Mouse (Mus musculus) ovary, postnatal 10 days (tissue): ENCODE results near the gene Xylb.
A peak's percentile ranks its signal among the peaks of the same experiment; 100 is the strongest.

Source experiments
- DNase-seq: peaks from one replicate; pipeline ENCODE4 v3.0.0; 2022; ENCODE audit warnings: low spot score

The Xylb gene

DNA sequence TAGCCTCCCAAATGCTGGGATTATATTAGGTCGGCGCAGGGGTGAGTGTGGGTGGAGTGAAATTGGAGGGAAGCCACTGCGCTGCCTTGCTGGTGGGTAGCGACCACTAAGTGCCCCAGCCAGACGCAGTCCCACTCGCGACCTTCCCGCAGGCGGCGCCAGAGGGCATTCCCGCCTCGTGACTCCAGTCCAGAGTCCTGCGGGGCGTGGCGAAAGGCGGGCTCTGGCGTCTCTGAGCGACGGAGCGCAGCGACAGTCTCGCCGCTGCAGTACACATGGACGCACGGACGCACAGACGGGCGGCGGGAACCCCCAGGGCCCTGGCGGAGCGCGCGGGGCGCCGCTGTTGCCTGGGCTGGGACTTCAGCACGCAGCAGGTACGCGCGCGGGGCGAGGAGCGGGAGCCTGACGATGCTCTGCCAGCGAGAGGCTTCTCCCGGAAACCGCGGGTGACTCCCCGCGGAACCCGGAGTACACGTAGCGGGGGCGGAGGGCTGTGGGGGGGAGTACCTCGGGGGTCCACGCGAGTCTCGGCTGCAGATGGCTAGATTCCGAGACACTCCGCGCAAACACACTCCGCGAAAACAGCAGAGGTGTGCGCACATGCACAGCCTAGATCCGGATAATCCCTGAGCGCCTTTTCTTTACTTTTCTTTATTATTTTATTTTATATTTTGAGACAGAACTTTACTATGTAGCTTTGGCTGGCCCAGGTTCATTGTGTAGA lies at the start of gene Xylb:
Xylb (plus strand) TSS at position 51 of the 727 bp plus-strand sequence.
- DNase-seq = peak; percentile 64

DNA sequence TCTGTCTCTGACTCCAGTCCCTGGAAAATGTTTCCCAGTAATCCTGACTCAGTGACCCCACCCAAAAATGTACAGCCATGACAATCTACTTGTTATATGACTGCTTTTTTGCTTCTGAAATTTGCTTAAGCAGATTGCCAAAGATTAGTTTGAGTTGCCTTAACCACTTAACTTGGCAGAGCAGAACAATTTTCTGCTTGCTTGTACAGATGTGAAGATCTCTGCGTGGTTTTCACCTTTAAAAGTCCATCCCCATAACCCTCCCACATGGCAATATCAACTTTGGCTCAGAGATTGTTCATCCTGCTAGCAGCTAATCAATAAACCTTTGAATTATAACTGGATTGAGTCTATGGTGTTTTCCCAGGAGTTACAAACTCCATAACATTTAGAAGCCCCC lies 48.1 kb upstream of the Xylb start:
- no peak for DNase-seq

DNA sequence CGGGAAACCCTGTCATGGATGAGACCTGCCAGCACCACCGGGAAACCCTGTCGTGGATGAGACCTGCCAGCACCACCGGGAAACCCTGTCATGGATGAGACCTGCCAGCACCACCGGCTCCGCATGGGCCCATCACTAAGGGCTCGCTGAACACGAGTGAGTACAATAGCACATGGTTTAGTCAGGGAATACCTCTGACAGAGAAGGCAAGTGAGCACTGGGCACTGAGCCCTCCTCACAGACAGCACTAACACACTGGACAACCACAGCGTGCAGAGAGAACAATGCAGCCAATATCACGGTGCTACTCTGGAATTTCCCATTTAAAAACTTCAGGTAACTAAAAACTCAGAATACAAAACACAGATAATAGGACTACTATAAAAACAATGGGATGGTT lies 44.1 kb upstream of the Xylb start:
- DNase-seq = no peak

DNA sequence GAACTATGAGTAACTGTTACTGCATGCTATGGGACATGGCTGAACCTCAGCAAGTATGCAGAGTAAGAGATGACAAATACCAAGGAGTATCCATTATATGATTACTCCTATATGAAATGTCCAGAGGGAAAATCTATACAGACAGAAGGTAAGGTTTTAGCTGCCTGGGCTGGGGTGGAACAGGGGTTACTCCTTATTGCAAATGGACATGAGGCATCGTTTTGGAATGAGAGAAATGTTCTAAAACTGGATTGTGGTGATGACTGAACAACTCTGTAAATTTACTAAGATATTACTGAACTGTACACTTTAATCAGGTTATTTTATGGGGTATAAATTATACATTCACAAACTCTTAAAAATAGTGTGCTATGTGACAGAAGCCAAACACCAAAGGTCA lies 38.3 kb upstream of the Xylb start:
- DNase-seq = no peak

DNA sequence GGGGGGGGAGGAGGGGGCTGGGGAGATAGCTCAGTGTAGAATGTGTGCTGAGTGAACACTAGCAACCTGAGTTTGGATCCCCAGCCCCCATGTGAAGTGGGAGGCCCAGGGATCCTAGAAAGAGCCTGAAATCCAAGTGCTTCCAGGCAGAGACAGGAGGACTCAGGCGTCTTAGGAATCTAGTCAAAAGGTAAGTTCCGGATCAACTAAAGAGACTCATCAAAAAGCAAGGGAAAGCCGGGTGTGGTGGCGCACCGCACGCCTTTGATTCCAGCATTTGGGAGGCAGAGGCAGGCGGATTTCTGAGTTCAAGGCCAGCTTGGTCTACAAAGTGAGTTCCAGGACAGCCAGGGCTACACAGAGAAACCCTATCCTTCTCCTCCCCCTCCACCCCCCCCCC lies 36.7 kb upstream of the Xylb start:
- no peak for DNase-seq

DNA sequence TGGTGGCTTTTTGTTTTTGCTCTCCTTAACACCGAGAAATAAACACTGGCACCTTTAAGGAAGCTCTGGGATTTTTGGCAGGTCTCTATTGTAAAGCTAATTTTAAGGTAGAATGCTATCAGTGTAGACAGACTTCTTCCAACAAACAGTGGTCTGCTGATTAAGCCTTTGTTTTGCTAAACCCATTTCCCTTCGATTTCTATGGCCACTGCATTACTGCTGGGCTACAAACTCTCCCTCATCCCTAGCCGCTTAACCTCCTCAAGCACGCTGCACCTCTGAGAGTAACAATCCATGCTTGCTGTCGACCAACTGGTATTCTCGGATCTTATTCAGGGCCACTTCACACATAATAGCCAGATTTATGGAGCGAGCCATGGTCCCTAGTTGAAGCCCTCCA lies 36.2 kb upstream of the Xylb start:
- DNase-seq = no peak

DNA sequence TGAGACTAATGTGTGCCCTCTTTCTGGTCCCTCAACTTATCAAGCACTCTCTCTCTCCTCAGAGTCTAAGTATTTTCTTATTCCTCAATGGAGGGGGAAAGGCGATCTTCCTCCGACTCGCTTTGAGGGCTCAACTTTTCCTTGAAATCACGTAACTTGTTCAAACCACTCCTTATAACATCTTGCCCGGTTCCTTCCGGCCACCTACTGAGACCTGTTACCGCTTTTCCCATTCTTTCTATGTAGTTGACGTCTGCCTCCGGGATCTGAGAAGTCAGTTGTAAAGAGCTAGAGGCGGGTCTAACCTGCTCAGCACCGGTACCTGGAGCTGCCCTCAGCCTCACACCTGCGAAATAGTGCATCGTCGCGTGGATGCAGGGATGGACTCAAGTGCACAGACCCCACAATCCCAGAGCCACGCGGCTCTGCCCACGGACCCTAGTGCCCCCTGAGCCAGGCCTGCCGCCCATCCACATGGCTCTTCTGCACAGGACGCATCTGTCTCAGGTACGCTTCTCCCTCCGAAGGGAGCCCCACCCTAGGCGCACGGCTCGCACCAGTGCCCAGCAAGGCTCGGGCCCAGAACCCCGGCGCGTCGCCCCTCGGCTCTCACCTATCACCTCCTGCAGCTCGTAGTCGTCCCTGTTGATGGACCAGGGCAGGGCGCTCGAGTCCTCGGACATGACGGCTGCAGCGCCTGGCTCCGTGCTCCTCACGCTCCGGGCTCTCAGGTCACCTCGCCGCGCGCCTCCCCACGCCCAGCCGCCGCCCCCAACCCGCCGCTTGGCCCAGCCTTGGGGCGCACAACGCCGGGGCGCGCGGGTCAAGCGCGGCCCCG lies 35.6 kb upstream of the Xylb start:
- no peak for DNase-seq

DNA sequence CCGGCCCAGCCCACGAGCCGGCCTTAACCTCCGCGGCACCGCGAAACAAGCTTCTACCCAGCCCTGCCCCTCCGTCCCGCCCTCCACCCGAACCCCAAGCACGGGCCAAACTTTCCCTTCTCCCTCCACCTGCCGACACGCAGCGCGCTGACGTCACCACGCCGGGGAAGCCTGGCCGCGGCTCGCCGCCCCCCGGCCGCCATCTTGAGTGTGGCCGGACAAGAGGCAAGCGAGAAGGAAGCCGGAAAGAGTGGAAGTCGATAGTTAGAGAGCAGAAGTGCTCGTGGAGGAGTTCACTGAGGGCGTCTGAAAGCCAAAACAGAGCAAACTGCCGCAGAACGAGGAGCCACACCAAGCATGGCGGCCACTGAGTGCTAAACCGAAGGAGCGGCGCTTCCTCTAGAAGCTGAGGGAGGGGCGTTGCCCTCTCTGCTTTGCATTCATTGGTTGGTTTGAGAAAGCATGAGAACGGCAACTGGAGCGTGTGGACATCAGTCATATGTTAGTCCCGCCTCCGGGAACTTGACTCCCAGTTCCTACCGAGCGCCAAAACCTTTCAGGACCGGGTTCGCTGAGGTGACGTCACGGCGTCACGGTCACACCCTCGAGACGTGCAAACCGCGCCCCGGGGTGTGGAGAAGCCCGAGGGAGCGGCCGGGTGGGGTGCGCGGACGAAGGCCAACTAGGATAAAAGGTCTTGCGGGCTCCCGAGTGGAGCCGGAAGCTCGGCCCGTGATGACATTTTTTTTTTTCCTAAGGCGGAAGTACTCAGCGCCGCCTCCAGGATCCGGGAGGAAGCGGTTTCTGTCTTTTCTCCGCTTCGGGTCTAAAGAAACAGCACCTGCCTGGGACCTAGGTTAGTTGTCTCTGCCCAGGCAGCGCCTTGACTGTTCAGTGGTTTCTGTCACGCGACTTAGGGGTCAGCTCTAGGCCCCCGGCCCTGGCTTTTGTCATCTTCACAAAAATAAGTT lies 34.6 kb upstream of the Xylb start, which contains the start of gene Oxsr1:
Oxsr1 (minus strand) TSS at position 139 of the 971 bp plus-strand sequence.
- peak; percentile 97 for DNase-seq

DNA sequence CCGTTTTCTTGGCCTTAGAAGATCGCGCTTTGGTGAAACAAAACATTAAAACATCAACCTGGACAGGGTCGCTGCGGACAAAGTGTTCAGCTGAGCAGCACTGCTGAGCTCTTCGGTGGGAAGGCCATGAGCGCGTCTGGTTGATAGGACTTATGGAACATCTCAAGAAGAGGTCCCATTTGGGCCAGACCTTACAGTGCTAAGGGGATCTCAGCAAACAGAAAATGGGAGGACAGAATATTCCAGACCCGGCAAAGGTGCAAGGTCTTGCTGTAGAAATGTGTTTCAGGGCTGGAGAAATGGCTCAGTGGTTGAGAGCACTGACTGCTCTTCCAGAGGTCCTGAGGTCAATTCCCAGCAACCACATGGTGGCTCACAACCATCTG lies 33.9 kb upstream of the Xylb start:
- DNase-seq = no peak

DNA sequence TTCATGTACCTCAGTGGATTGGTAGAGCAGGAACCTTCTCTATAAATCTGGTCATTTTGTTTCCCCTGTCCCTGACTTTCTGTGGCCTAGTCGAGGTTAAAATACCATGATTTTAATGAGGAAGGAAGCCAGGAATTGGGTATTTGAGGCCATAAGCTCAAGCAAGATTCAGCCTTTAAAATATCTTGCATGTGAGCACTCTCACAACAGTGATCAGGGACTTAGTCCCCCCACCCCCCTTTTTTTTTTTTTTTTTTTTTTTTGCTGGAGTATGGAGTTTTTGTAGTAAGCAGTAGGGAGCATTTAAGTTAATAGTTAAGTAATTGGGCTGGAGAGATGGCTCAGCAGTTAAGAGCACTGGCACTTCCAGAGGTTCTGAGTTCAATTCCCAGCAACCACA lies 33.1 kb upstream of the Xylb start:
- DNase-seq = no peak

DNA sequence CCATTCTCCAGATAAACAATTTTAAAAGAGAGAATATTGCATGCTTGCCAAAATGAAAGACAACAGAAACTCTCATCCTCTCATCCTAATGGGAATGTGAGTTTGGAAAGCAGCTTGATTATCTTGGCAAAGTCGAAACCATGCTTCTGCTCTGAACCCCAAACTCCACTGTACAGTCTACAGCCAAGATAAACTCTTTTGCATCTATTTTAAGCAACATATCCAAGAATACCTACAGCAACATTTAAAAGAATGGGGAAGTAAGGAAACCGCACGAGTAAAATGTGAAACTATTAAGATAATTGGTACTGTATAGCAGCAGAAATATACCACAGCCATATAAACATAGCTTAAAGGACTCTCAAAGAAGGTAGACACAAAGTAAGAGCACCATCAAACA lies 28.7 kb upstream of the Xylb start:
- no peak for DNase-seq

DNA sequence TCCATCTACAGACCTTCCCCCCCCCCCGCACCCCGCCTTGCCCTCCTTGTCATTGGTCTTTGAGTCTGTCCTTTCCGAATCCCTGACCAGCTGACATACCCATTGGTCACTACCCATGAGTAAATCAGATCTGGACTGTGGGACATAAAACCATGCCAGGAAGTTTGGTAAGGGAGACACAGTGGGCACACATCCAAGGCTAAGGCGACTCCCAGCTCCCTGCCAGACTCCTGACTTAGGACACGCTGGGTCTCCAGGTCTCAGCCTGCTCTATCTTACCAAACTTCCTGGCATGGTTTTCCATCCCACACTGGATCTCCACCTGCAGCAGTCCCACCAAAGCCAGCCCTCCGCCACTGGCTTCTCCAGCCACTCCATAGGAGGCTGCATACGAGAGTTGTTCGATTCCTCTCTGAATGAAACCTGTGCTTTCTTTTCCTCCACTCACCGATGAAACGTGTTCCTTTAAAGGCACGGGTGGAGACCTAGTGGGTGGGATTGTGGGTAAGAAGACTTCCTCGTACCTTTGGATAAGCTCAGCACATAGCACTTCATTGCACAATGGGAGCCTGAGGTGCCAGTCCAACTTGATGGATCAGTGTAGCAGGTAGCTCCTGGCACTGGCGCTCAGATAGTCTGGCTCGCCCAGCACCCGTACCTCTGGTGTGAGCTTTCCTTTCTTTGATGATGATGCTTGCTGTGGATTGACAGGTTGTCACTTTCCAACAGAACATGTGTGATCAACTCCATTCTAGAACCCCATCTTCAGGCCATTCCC lies 26.8 kb upstream of the Xylb start:
- DNase-seq = no peak

DNA sequence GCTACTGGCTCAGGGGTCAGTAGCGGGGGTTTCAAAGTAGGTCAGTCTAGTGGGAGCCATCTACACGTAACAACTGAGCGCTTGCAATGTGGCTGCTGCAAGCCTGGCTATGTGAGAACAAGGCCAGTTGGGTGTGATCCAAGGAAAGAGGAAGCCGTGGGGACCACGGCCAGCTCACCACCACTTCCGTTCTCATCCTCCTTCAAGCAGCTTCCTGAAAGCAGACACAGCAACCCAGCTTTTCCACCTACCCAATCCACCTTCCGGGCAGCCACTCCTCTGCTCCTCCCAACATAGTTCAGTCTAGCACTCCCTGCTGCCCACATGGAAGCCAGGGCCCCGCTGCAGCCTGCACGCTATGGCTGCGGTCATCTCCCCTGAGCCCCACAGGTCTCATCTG lies 22.9 kb upstream of the Xylb start:
- no peak for DNase-seq

DNA sequence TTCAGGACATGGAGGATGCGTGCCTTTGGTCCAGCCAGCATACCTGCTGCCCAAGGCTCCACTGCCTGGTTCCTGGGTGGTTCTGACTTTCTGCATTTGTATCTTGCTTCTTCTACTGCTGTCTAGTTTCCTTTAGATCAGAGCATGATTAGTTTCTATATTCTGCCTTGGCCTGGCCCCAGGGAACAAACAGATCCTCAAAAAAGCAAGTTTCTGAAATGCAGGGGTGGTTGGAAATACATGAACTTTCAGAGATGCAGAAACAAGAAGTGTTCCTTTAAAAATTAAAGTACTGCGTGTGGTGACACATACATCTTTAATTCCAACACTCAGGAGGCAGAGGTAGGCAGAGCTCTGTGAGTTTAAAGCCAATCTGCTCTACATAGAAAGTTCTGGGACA lies 22.3 kb upstream of the Xylb start:
- DNase-seq = no peak

DNA sequence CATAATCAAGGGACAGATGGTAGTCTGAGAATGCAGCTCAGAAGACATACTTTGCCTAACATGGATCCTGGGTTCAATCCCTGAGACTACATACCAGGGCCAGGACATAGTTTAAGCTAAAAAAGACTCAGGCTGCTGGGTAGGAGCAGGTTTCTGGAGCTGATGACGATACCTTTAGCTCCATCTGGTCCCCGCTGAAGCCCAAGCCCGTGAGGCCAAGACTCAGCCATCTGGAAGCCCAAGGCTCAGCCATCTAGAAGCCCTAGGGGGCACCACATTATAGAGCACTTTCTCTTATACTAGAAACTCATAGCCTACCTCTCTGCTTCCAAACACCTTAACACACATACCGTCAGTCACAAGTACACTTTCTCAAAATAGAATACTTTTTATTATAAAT lies 21.6 kb upstream of the Xylb start:
- no peak for DNase-seq

DNA sequence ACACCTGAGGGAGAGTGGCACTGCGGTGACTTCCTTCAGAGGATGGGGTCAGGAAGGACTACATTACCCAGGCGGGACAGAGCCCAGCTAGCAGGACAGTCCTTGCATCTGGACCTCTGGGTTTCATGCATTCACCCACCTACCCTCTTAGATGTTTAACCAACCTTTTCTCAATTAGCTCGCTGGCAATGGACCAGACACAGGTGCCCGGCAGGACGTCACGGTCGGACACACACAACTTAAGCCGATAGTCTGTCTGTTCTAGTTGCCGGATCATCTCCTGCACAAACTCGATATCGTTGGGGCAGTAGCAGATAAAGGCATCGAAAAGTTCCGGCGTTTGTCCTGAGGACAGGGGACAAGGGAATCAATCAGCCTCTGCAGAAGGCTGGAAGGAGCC lies 19.3 kb upstream of the Xylb start:
- DNase-seq = no peak

DNA sequence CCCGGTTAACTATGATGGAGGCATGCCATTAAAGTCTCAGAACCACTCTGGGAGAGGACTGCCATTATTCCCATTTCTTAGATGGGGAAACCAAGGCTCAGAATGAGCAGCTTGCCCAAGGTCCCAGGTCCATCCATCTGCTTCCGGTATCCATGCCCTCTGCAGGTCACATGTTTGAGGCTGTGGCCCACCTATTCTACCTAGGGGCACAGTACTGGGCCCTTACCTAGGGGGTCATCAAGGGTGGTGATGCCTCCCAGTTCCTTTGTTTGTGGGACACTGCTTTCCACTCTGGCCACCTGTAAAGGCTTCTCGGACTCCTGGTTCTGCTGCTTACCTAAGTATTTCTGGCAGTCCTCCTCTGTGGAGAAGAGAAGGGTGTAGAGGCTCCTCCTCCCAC lies 18.8 kb upstream of the Xylb start:
- no peak for DNase-seq

DNA sequence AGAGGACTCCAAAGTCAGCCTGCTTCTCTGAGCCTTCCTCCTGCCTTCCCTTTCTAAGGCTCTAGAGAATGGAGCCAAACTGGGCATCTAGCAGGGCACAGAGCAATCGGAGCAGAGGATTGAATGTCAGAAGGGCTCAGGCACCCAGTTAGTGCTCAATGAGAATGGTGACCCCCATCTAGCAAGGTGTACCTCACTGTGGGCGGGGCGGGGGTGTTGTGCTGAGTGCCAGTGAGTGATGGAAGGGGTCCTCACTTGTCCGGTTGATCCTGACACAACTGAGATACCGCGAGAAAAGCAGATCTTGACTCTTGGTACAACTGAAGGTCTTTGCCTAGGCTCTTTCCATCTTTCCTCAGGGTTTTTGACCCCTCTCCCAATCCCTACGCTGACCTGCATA lies 18.1 kb upstream of the Xylb start:
- DNase-seq = no peak

DNA sequence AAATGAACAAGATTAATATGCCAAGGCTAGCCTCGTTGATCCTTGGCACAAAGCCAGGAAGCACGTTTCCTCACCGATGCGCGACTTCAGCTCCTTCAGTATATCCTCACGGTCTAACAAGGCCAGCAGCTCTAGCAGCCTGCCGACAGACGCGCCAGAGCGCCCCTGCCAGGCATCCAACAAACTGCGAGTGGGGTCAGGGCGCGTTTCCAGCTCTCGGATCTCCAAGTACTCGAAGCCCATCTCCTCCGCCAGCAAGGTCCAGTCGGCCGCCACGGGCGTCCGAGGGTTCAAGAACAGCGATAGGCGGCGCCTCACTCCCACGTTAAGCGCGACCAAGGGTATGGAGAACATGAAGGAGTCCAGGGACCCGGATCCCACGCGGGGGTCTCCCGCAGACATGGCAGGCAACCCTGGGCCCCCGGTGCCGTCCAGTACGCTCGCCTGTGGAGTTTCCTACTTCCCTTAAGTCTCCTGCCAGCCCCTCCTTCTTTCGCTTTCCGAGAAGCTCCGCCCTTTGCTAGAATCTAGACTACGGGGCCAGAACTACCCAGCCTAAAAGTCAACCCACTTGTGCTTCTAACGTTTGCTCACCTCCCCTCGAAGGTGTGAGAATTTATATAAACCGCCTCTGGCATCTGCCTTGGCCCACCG lies 17.5 kb upstream of the Xylb start, which contains the start of gene Acaa1a:
Acaa1a (plus strand) TSS at position 119 of the 654 bp plus-strand sequence.
- peak; percentile 62 for DNase-seq

DNA sequence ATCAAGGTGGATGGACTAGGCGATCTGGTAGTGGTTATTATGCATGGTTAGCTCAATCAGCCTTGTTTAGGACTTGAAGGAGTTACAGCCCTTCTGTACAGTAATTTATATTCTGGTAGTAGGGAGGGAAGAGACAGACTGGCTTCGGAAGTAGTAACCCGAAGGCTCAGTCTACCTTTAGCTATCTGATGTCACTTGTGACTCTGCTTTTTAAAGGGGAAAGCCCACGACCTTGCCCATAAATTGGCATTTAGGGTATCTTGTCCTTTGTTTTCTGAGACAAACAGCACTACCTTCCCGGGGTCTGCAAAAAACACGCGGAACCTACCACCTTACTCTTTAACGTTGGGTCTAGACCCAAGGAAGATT lies 17.0 kb upstream of the Xylb start:
- DNase-seq = no peak
